Mouse (Mus musculus): ENCODE measurements around the gene Opalin. TPM values are rescaled to one million over a fixed set of nuclear protein-coding genes. Genes with fewer than 3 reads are reported as not detected.
A peak's percentile ranks its signal among the peaks of the same experiment; 100 is the strongest.

The Opalin gene
- total RNA-seq, 2 experiments from 2014 or later = not detected

GRCm38 (mm10) chr19:41073746-41074455, 3.0 kb downstream of the Opalin start:
- DNase-seq = no peak

- peak; percentile 80 to 93 for DNase-seq
Observed at GRCm38 (mm10) chr19:41071500-41071899, 5.4 kb downstream of the Opalin start.

DNA sequence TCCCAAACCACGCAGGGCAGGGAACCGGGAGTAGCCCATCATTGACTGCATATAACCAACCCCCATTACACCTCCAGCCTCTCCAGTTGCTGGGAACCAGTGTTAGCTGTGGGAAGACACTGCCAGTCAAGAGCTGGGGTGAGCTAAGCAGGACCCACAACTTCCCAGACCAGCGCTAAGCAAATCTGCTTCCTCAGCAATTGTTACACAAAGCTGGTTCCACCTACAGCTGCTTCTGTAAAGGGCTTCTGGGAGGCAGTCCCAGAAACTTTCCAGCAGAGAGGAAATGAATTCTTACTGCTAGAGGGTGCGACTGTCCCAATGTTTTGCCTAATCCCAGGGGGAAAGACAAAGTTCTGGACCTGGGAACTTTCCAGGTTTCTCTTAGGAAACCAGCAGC, 22.2 kb downstream of the Opalin start:
- no peak for DNase-seq

- peak in 1 of 2 experiments; percentile 26 for DNase-seq
Observed at GRCm38 (mm10) chr19:41053530-41053929, 23.4 kb downstream of the Opalin start.

GRCm38 (mm10) chr19:41052247-41052646, 24.7 kb downstream of the Opalin start:
- no peak for DNase-seq

DNA sequence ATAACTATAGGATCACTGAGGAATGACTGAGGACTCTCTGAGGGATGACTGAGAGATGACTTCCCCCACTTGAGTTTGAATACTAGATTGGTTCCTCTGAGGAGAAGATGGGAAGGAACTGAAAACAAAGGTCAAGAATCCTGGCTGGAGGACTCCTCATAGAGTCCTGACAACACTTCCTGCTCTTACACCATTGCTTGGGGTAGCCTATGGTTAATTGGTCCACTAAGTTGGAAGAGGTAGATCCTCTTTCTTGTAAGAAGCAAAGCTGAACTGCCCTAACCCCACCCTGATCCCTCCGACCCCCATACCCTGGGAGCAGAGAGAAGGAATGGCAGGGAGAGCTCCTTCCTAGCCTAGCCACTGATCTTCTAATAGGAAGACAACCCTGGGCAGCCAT, 25.2 kb downstream of the Opalin start:
- DNase-seq = no peak

DNA sequence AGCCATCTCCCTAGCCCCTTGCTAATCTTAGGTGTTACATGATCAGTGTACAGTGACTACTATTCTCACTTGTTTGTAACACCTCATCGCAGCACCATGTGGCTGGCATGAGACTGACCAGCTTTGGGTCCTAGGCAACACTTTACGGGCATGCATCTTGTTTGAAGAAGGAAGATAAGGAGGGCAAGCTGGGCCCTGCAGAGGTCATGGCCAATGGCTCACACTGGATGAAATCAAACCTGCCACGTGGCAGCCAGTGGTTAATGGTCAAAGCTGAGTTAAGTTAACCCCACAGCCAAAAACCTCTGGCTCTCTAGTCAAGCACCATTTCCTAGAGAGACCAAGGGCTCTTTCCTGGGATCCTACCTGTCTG, 28.7 kb downstream of the Opalin start:
- no peak for DNase-seq

DNA sequence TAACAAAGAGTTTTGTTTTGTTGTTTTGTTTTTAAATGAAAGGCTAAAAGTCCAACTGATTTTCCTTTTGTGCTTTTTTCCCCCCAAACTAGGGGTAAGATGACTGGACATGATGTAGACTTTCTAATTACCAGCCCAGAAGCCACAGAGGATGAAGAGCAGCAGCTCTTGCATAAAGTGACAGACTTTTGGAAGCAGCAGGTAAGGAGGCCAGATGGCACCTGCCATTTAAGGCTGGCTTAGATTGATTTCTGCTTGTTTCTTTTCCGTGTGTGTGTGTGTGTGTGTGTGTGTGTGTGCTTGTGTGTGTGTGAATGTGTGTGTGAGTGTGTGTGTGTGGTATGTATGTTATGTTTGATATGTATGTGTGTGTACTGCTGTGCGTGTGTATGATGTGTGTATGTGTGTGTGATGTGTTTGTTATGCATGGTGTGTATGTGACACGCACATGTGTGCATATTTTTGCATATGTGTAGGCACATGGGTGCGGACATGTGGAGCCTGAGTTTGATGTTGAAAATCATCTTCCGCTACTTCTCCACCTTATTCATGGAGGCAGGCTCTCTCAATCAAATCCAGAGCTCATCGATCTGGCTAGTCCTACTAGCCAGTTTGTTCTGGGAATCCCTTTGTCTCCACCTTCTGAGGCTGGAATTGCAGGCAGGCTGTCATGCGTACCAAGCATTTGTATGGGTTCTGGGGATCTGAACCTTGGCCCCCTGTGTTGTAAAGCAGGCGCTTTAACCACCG, 29.3 kb downstream of the Opalin start:
- DNase-seq = no peak

- DNase-seq = no peak
Observed at GRCm38 (mm10) chr19:41045091-41045770, 31.7 kb downstream of the Opalin start.

DNA sequence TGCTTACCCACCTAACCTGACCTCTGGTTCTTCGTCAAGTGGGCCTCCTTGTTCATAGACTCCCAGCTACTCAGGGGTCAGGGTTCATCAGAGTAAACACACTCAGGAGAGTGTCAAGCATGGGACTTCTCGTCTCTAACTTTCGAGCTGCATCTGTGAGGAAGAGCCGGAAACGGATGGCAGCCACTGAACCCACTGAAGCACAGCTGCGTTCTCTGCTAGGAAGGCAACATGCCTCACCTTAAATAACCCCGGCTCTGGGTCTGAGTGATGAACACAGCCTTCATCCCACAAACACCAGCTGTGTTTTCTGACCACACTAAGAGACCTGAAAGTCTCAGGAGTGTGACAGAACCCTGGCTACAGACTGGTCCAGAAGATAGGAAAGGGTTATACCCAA, 37.8 kb downstream of the Opalin start:
- no peak for DNase-seq

- DNase-seq = no peak
Observed at GRCm38 (mm10) chr19:41035809-41036551, 40.9 kb downstream of the Opalin start.

DNA sequence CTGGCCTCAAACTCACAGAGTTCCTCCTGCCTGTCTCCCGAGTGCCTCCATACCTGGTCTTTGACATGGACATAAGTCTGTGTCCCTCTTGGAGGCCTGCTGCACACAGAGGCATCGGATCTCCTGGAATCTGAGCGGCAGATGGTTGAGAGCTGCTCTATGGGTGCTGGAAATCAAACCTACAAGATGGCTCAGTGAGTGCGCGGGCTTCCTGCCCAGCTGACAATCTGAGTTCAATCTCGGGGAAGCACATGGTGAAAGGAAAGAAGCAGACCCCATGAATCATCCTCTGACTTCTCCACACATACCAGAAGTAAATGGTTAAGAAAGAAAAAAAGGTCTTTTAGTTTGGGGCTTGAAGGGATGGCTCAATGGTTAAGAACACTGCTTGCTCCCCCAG, 45.0 kb downstream of the Opalin start:
- DNase-seq = no peak

GRCm38 (mm10) chr19:41031009-41031408, 45.9 kb downstream of the Opalin start:
- DNase-seq = no peak

GRCm38 (mm10) chr19:41030161-41030560, 46.8 kb downstream of the Opalin start:
- DNase-seq = no peak

GRCm38 (mm10) chr19:41029219-41029618, 47.7 kb downstream of the Opalin start, which contains the start of gene Dntt:
TSS of gene Dntt (plus strand) at chr19:41029275.
- no peak for DNase-seq

DNA sequence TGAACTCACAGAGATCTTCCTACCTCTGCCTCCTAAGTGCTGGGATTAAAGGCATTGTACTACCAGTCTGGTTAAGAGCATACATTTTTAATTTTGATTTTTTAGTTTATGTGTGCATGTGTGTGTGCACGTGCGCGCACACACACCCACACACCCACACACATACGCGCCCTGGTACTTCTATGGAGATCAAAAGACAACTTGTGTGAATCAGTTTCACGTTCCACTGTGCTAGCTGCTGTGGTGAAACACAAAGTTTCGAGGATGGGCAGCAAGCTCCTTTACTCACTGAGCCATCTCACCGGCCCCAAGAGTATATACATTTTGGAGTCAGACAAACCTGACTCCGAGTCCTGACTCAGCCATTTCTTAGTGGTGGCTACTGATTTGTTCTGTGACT, 49.3 kb downstream of the Opalin start:
- DNase-seq = no peak

DNA sequence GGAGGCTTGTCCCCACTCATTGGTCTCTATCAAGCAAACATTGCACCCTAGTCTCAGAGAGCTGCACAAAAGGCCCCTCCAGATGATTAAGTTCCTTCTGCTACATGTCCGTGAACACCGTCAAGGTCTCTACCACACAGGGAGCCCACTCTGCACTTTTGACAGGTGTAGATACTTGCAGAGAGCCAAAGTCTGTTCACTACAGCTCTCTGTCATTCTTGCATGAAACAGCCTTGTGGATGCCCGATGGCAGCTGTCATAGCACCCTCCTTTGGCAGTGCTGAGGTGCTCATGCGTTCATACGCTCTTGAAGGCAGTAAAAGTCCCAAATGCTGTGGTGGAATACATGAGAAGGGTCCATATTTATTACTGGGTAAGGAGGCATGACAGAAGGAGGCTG, 49.9 kb downstream of the Opalin start:
- DNase-seq = no peak

DNA sequence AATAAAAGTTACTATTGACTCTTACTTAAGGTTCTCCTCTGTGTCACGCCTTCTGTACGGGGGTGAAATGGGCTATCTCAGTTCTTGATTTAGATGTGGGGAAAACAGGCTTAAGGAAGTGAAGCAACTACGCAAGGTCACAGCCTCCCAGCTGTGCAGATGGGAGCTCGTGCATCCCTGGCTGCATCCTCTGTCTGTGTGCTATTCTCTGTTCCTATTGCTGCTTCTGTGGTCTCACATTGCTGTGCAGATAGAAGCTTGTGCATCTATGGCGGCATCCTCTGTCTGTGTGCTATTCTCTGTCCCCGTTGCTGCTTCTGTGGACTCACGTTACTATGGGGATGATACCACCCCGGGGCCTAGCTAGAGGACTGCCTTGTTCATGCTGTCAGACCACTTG, 50.4 kb downstream of the Opalin start:
- no peak for DNase-seq

GRCm38 (mm10) chr19:41022244-41022643, 54.7 kb downstream of the Opalin start:
- no peak for DNase-seq

DNA sequence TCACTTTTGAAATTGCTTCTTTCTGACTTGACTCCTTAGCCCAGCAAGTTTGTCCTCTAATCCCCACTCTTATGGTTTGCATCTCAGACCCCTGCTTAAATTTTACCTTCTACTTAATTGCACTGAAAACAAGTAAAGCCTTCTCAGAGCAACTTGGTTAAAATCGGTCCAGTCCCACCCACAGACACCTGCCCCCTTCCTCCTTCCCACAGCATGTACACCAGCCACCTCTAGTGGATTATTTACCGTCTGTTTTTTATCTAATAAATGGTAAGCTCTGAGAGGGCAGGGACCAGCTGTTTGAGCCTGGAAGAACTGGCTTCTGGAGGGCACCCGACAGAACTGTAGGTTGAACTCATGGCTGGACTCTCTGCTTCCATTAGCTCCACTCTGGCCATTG, 56.4 kb downstream of the Opalin start:
- no peak for DNase-seq

DNA sequence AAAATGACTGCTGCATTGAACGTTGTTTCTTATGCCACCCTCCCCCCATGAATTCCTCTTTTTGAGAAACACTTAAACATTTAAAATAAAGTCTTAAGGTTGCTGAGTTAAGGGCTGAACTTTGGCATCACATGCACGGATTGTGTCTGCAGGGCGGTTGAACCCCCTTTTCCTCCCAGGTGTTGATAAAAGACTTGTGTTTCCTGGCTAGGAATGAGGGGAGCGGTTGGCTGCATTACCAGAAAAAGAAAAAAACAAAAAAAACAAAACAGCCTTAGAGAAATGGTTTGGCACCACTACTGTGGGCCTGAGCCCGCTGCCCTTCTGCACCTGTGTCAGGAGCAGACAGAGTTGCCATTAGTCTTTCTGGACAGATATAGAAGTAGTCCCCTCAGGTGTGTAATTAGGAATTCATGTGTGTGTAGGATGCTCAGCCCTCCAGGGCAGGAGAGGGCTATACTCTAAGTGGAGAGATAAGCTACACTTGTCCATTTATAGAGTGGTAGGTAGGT, 57.7 kb downstream of the Opalin start:
- DNase-seq = no peak

Data from heart, adult 18-20 months (tissue).